12 mouse cellular contexts compared by ENCODE assay signal in genomic region chr8:113317169-113317568, GRCm38 (mm10).
A peak's percentile ranks its signal among the peaks of the same experiment; 100 is the strongest.
DNase-seq lines count a peak whose midpoint lies in the region; ATAC-seq and TF ChIP-seq lines count a peak whose summit lies in the region.
"Had no signal": no experiment of that assay in that cellular context is flagged by ENCODE, and none has a peak within 500 bp of the region (broad histone marks: within the 10 kb centered on the region; RNA-seq: fewer than 3 reads in every experiment).

No protein-coding gene starts in this region.

- H3K9ac ChIP-seq in lung, embryonic 14.5 days: no peak overlapping the region
- H3K9ac ChIP-seq: heart, embryonic 15.5 days had no signal

- H3K27me3 ChIP-seq in lung, embryonic 14.5 days (ENCODE audit: insufficient read depth, low read length): no peaks in the 10 kb centered on the region
- H3K27me3 ChIP-seq: heart, embryonic 15.5 days; megakaryocyte, embryonic 14.5 days had no signal

- no peaks in the 10 kb centered on the region for H3K9me3 ChIP-seq in lung, embryonic 14.5 days (ENCODE audit: low read depth, low read length)
- H3K9me3 ChIP-seq: heart, embryonic 15.5 days had no signal

- no peaks in the 10 kb centered on the region for H3K36me3 ChIP-seq in lung, embryonic 14.5 days (ENCODE audit: insufficient read depth)
- H3K36me3 ChIP-seq: heart, embryonic 15.5 days had no signal

- intact Hi-C loops in heart, postnatal 10 days (cut with DNase I): no loop called here

- 34% methylated on average over 3 of the region's 3 CpGs for WGBS in lung, embryonic 14.5 days
- WGBS in lung, adult 2 months: 39% methylated on average over 3 of the region's 3 CpGs

- no peak overlapping the region for H3K4me2 ChIP-seq in lung, embryonic 14.5 days
- H3K4me2 ChIP-seq: heart, embryonic 15.5 days had no signal

- no peaks in the 10 kb centered on the region for H3K4me1 ChIP-seq in lung, embryonic 14.5 days (ENCODE audit: insufficient read depth)
- no peaks in the 10 kb centered on the region for H3K4me1 ChIP-seq in lung, adult 2 months (ENCODE audit: control insufficient read depth, insufficient read depth, low read length)
- H3K4me1 ChIP-seq: heart, embryonic 15.5 days; megakaryocyte, embryonic 14.5 days had no signal

- H3K4me3 ChIP-seq in lung, embryonic 14.5 days (ENCODE audit: low read depth, low read length): no peak overlapping the region
- H3K4me3 ChIP-seq in lung, adult 2 months (replicated peaks; ENCODE audit: extremely low read depth, low read depth, low read length): no peak overlapping the region
- H3K4me3 ChIP-seq: heart, embryonic 15.5 days; megakaryocyte, embryonic 14.5 days had no signal

- peak; percentile 4 to 5 for DNase-seq in heart, postnatal 10 days
- no peak for DNase-seq in heart, adult 8-10 months (ENCODE audit: low spot score)
- DNase-seq in lung, embryonic 14.5 days: peak; percentile 89
- no peak for DNase-seq in lung, adult 2 months
- DNase-seq in brain, adult 2 months (ENCODE audit: low read depth, low spot score): peak; percentile 46
- DNase-seq in layer of hippocampus, adult 9-10 months (ENCODE audit: low spot score): peak; percentile 15
- DNase-seq in frontal cortex, postnatal 25 days (ENCODE audit: low spot score in 2 of 2): no peak
- DNase-seq: gastrocnemius, postnatal 36 days had no signal

- no peak for TF ChIP-seq CTCF in lung, embryonic 14.5 days (IDR thresholded peaks at IDR 0.05; ENCODE audit: low read depth)
- TF ChIP-seq CTCF in lung, adult 2 months (IDR thresholded peaks at IDR 0.05; ENCODE audit: insufficient read depth, low read length): no peak

- ATAC-seq in lung, embryonic 14.5 days (ENCODE audit: insufficient read depth): peak; percentile 86
- ATAC-seq: CD4-positive, CD25-positive, alpha-beta regulatory T cell, adult 4 months; intestine, embryonic 16.5 days had no signal

- no peak for TF ChIP-seq POLR2A in lung, adult 2 months (IDR thresholded peaks at IDR 0.05; ENCODE audit: borderline replicate concordance, extremely low read depth, low read depth, low read length)

- H3K27ac ChIP-seq in lung, embryonic 14.5 days (ENCODE audit: low read depth): no peak overlapping the region
- H3K27ac ChIP-seq: heart, embryonic 15.5 days had no signal

Comparison
In these comparisons a context has a peak if more than half of its experiments do, and no peak if none do; other contexts are left out.
1. DNase-seq: peak in heart, postnatal 10 days (2 of 2), lung, embryonic 14.5 days (single experiment), brain, adult 2 months (single experiment) and layer of hippocampus, adult 9-10 months (single experiment); none in heart, adult 8-10 months (single experiment), lung, adult 2 months (single experiment) and frontal cortex, postnatal 25 days (0 of 2).